Mouse (Mus musculus): ENCODE data around the gene Ddx50.
A peak's percentile ranks its signal among the peaks of the same experiment; 100 is the strongest.
"Not testable (repeated sequence)": the region's sequence is repeated elsewhere in the genome, so short reads cannot be mapped to it uniquely, and the experiment has no call there.

Gene Ddx50

DNA sequence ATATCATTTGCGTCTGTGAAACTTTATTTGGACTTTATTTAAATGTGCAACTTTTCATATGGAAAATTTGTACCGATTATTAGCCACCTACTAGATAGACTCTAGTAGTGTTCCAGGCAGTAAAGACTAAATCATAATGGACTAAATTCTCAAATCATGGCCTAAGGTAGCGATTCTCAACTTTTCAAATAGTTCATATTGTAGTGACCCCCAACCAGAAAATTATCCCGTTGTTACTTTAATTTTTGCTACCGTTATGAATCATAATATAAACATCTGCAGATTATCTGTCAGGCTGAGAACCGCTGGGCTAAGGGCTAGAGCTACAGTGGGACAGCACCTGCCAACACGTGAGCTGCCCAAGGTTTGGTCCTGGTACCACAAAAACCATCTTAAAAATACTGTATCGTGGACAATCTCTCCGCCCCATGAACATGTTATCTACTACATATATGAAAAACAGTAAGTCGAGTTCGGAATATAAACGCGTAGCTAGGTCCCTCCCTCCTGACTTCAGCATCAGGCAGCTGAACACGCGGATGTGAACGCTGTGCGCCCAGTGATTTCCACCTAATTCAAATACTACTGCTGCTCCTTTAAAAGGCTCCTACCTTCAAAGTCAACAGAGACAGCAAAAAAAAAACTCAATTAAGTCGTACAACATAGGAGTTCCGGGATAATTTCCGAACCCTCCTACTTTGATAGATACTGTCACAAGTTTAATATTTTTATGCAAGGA is 49.8 kb downstream of the Ddx50 start:
- DNase-seq, result no peak

DNA sequence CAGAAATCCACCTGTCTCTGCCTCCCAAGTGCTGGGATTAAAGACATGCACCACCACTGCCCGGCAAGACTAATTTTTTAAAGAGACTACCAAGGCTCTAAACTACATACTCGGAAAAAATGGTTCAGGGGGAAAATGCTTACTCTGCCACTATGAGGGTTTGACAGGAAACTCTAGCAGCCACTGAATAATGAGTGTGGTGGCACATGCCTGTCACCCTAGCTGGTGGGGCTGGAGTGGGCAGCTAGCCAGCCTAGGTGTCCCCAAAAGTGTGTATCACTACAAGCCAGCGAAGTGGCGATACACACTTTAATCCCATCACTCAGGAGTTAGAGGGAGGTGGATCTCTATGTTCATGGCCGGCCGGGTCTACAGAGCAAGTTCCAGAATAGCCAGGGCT is 51.0 kb downstream of the Ddx50 start:
- no peak for DNase-seq

DNA sequence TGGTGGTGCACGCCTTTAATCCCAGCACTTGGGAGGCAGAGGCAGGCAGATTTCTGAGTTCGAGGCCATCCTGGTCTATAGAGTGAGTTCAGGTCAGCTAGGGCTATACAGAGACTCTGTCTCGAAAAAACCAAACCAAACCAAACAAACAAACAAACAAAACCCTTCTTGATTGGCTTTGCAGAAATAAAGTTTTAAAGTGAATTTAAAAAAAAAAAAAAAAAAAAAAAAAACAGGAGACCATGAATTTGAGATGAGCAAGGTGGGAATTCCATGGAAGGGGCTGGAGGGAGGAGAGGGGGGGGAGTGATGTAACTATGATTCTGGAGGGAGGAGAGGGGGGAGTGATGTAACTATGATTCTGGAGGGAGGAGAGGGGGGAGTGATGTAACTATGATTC is 51.7 kb downstream of the Ddx50 start:
- DNase-seq, result not testable (repeated sequence)

DNA sequence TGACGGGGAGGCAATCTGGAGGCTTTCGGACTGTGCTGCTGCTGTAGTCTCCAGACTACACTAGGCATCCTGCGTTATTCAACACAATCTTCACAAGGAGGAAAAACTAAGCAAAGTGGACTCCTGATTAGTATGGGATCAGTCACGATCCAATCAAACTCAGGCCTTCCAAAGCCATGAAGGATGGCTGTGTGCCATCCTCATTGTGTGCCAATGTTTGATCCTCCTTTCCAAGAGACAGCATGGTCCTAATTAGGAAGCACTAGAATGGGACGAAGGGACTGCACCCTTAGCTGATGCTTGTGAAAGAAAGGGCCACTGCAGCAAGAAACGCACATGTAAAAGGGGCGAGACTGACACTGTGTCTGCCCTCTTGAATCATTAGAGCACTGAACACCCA is 58.5 kb downstream of the Ddx50 start:
- DNase-seq, result no peak

DNA sequence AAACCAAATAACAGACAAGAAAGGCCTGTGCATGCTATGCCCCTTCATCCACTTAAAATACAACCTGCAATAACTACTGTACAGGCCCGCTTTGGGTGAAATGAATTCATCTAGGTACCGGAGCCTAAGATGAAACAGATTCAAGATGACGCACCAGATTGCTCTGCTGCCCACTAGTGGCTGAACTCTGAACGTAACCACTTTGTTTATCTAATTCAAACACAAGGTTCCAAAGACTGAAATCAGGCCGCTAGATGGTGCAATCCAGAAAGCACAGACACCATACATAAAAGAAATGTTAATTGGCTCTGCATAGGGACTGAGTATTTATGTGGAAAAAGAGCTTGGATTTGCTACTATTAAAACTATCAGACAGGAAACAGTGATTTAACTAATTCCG is 60.8 kb downstream of the Ddx50 start:
- DNase-seq, result peak; percentile 81

DNA sequence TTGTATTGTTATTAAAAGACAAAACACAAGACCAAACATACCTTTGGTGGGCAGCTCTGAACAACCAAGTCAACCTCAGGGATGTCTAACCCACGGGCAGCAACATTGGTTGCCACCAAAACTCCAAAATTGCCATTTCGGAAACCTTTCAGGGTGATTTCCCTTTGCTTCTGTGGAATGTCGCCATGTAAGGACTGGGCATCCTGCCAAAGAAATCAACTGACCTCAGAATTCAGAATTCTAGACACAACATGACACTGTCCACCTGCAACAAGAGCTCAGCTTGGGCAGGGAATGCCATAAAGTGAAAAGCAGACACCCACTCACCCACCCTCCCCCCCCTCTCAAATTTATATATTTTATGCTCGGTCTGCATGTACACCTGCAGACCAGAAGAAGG is 62.4 kb downstream of the Ddx50 start:
- DNase-seq, result no peak

DNA sequence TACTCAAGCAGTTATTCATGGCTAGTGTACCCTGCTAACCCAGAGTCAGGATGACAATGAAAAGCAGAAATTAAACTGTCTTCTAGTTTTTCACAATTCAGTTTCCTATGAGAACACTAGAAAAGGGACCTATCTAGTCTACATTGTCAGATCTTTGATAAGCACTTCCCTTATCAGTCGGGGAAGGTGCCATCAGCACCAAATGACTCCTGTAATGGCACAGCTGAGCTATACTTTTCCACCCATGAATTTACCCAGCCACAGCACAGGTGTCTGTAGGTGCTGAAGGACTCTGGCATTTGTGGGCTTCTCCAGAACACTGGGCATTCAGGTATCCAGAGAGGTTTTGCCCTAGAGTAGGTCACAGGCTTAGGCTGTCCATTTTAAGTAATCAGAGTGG is 67.8 kb downstream of the Ddx50 start:
- DNase-seq, result no peak

DNA sequence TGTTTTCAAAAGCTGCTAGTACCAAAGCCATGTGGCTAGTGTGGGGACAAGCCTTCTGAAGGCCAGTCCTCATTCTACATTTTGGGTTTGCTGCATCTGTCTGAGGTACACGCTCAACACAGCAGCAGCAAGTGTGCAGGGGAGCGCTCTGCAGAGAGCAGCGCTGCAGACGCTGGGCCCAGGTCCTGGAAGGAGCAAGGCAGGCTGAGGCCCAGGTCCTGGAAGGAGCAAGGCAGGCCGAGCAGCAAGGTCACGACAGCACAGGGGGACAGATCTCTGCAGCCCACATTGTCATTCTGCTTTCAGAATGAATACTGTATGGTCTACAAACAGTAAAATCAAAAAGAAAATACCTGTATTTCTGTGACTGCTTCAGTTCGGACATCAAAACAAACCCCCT is 68.3 kb downstream of the Ddx50 start:
- no peak for DNase-seq

DNA sequence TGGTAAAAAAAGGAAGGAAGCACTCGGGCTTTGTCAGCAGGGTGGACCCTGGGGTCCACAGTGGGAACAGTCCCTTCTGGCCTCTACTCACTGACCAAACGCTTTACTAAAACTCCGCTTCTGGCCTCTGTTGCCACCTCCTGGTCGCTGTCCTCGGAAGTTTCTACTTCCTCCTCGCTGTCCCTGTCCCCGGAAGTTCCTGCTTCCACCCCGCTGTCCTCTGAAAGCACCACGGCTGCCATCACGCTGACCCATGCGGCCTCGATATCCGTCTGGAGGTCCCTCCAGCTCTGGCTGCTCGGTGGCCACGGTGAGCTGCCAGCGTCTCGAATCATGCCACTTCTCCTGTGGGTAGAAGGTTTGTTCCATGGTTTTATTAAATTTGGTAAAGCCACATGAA is 68.8 kb downstream of the Ddx50 start:
- no peak for DNase-seq

DNA sequence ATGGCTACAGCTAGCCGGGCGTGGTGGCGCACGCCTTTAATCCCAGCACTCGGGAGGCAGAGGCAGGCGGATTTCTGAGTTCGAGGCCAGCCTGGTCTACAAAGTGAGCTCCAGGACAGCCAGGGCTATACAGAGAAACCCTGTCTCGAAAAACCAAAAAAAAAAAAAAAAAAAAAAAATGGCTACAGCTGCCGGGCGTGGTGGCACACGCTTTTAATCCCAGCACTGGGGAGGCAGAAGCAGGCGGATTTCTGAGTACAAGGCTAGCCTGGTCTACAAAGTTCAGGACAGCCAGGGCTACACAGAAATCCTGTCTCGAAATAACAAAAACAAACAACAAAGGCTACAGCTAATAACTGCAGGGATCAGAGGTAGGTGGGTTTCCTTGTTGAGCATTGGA is 71.9 kb downstream of the Ddx50 start:
- not testable (repeated sequence) for DNase-seq

DNA sequence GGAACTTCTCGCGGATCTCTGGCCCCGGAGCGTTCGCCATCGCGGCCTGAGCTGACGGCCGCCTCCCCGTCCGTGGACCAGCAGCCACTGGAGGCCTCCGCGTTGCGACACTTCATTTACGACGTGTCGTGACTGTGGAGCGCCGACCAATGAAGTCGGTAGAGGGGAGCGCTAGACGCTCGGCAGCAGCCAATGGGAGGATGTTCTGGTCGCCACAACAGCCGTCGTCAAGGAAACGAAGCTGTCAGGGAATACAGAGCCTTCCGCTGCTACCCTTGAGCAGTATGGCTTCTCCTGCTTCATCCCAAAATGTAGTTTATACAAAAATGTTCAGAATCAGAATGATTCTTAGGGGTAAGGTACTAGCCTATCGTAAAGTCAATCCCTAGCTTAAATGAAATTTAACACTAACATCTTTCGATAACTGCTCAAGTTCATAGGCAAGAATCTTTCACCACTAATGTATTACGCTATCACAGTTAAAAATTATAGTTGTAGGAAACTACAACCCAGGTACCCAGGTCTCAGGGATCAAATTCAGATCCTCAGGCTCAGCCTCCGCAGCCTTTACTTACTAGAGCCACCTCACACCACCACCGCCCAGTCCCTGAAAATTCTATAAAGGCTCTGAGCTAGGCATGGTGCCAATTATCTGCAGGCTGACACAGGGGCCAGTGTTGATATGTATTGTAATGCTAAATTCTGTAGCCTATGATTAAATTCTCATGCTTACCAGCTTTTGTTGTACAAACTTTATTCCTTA is 72.5 kb downstream of the Ddx50 start, which contains the start of gene Kif1bp:
Kif1bp (minus strand) TSS at position 120 of the 763 bp plus-strand sequence.
- peak; percentile 98 for DNase-seq

DNA sequence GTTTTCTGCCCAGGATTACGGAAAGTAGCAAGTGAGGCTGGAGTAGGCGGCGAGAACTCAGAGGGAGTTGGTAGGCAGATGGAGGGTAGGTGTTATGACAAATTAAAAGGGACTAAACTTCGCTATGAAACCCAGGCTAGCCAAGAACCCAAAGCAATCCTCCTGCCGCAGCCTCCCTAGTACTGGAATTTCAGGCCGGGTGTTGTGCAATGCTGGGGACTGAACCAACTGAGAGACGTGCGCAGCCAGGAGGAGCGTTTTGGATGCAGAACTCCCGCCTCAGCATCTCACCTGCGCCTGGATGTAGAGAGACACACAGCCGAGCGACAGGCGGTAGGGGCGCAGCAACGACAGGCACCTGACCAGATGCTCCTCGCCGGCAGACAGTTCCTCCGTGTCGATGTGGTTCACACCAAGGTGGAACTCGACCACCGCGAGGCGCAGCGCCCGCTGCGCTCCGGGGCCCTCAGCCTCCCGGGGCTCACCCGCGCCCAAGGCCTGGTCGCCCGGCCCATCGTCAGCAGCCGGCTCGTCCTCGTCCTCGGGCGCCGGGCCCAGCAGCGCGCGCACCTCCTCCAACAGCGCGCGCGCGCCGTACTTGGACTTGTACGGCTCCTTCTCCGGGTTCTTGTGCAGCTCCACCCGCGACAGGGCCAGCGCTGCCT is 73.2 kb downstream of the Ddx50 start:
- DNase-seq, result no peak

DNA sequence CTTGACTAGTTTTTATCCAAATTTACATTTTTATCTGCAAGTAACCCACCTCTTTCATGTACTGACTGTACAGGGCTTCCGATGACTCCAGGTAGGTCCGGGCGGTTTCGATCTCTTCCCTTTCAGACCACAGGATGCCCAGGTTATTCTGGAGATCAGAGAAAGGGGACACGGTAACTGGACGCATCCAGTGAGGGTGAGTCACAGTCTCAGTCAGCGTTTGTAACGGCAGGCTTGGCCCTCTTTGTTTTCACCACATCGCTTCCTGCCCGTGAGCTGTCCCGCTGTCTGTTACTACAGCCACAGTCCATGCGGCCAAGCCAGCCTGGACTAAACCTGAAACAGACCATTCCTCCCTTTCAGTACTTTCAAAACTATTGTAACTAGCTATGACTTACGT is 76.0 kb downstream of the Ddx50 start:
- DNase-seq, result no peak

DNA sequence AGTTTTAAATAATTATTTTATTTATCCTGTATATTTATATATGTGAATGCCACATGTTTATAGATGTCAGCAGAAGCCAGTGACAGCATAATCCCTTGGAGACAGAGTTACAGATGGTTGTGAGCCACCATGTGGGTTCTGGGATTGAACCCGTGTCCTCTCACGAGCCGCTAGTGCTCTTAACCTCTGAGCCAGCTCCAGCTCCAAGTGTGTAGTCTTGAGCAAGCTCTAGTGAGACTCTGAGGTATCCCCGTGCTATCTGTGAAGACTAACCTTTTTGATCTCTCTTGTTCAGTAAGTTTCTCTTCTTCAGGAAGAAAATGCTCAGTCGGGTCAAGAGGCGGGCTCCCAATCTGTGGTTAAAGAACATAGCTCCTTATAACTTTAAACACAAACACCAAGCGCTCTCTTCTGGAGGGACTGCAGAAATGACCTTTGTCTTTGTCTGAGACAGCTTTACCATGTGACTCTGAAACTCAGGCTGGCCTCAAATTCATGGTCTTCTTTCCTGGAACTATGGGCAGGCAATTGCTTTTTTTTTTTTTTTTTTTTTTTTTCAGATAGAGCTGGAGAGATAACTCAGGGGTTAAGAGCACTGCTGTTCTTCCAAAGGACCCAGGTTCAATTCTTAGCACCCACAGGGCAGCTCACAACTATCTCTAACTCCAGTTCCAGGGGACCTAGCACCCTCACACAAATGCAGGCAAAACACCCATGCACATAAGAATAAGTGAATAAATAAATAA is 80.7 kb downstream of the Ddx50 start:
- no peak for DNase-seq

DNA sequence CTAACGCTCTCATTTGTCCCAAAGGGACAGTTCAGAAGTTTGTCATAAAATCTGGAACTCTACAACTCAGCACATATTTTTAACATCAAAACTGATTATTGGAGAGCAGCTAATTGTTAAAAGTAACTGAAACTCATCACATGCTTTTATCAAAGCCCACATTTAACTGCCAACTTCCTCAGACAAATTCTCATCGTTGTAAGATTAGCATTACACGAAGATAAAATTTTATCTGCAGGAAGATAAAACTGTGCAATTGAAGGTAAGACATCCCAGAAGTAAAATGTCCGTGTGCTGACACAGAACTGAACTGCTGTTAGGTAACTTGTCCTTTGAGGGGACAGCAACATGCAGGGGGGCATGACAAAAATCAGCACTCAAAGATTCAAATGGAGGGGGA is 82.2 kb downstream of the Ddx50 start:
- DNase-seq, result no peak
